Mouse (Mus musculus): Measurements from ENCODE around the gene Gucy2d.

Gene Gucy2d

DNA sequence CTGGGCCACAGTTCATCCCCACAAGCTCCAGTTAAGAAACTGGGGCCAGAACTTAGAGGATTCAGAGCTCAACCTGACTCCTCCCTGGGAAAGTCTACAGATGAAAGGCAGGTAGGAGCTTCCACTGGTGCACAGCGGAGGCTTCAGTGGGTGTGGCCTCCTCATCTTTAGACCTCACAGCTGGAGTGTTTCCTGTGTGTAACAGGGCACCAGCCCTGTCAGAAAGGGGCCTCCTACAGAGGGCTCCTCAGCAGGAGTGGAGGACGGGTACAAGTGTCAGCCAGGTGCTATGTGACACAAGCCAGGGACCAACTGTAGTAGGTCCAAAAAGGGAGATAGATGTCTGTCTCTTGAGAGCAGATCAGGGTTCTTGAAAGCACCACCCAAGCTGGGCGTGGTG lies 73.0 kb downstream of the Gucy2d start:
- no peak for DNase-seq (ENCODE audit: low read depth, low spot score)

DNA sequence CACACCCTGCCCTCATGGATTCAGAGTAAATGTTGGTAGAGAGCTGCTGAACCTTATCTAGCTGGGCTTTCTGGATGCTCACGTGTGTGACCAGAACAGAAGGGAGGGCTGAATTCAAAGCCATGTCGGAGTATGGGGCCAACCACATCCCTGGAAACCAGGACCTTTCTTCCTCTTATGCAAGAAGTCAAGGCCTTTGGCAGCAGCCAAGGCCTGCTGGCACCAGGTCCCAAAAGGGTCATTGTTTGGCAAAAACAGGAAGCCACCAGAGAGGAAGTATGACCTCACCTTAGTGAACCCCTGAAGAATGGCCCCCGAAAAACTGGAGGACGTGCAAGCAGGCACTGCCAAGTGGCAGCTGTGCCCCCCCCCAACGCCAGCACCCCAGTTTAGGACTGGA lies 82.4 kb downstream of the Gucy2d start:
- DNase-seq (ENCODE audit: low read depth, low spot score) = no peak

DNA sequence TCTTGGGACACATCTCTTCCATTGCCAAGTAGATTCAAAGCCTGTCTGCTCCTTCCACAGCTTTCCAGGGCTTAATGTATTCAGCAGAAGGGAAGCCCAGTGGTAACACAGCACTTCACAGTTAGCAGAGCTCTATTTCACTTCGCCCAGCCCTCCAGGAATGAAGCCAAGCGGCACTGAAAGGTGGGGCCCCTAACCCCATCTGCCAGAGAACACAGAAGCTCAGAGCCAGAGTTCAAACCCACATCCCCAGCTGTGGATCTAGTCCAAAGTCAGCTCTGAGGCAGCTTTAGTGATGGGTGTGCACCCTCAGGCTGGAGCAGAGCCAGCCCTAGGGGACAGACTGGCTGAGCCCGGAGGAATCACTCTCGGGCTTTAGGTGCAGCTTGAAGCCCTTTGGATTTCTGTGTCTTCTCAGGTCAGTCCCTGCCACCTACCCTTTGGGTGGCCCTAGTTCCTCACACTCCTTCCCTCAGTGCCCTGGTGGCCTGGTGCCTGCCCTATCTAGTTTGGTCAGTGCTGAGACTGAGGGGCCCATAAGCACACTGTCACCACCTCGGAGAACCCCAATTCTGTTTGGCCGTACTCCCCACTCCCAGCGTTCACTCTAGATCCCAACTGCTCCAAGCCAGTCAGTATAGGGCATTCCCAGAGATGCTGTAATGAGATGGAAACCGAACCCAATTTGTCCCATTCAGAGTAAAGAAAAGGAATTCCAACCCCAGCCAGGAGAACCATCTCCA lies 83.0 kb downstream of the Gucy2d start:
- no peak for DNase-seq (ENCODE audit: low read depth, low spot score)

DNA sequence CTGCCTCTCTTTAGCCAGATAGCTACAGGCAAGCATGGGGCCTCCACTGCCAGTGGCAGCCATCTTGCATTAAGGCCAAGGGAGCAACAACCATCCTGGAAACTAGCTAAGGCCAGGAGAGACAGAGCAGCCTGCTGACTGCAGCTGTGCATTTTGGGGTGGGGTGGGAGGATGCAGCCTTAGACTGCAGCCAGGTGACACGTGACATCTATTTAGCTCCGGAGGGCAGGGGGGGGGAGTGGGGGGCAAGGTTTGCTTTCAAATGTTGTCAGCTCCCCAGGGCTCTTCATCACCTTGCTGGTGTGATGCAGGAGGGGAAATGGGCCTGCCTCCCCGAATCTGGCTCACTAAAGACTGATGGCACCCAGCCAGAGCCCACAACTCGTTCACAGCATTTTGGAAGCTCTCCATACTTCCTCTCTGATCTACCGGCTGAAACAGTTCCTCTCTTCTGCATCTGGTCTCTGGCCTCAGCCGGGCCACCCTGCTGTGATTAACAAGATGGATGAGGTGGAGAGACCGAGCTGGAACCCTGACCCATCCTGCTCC lies 83.7 kb downstream of the Gucy2d start:
- no peak for DNase-seq (ENCODE audit: low read depth, low spot score)

DNA sequence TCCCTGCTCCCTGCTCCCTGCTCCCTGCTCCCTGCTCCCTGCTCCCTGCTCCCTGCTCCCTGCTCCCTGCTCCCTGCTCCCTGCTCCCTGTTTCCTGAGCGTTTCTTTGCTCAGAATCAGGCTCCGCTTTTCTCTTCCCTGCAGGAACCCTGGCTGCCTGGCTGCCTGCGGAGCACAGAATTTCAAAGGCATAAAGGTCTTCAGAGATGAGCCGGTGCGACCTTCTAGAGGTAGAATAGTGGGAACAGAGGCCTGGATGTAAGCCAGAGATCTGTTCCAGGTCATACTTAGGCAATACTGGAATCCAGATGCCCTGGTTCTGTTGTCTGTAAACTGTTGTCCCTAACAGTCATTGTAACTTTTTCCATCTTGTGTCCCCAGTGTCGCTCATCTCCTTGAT lies 84.2 kb downstream of the Gucy2d start:
- no peak for DNase-seq (ENCODE audit: low read depth, low spot score)

DNA sequence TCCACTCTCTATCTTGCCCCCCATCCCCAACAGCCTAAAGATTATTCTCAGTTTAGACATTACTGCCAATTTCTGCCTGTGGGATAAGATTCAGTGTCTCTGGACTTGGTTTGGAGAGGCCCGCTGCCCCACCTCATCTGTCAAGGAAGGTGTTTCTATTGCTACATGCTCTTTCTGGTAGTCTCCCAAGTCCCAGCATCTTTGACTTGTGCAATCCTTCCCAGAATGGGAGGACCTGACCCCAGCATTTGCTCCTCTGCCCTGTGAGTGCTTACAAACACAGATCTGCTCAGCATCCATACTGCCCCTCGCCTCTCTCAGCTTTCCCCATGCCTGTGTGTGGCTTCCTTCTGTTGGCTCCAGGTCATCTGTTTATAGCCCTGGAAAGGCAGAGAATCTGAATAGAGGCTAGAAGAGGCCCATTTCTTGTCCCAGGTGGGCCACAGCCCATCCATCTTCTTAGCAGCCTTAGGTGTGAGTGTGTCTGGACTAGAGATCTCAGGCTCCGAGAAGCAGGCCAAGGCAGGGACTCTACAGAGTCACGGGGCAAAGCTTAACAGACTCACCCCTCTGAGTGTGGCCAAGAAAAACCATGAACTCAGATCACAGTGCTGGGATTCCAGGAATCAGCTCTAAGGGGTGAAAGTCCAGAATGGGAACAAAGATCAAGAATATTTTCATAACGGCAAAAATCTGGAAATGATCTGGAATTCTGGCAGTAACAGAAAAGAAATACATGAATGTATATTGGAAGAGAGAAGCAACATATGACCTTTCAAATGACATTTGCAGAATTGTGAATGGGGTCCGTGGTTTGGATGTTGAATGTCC lies 84.9 kb downstream of the Gucy2d start:
- DNase-seq (ENCODE audit: low read depth, low spot score) = no peak
